ENCODE assay signal across 8 mouse cellular contexts in the genomic region with DNA sequence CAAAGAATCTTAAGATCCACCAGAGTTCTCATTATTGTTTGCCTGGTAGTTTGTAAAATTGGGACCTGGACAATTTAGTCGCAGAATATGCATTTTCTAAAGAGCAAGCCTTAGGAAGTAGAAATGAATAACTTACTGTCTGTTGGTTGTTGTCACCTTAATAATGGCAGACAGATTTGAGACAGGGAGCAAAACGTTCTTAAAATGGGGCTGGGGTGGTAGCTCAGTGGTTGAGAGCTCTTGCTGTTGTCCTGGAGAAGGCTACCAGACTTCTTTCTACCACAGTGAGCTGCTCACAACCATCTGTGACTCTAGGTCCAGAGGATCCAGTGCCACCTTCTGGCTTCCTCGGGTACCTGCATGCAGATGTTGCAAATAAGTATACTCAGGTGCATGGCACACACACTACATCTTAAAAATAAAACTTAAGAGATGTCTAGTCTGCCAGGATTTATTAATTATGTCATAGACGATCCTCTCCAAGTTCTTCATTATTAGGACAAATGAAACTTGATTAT. TPM values are rescaled to one million over a fixed set of nuclear protein-coding genes. Genes with fewer than 3 reads are reported as not detected.
DNase-seq lines count a peak whose midpoint lies in the region; ATAC-seq lines count a peak whose summit lies in the region.

No protein-coding gene starts in this region.

- no peaks in the 10 kb centered on the region for H3K27me3 ChIP-seq in heart, embryonic 12.5 days (replicated peaks)
- no peaks in the 10 kb centered on the region for H3K27me3 ChIP-seq in megakaryocyte, embryonic 14.5 days (replicated peaks)

- H3K36me3 ChIP-seq in heart, embryonic 12.5 days, result peaks cover 30% of the 10 kb centered on the region
- peaks cover 42% of the 10 kb centered on the region for H3K36me3 ChIP-seq in megakaryocyte, embryonic 14.5 days (replicated peaks; ENCODE audit: low read length)

- peak; percentile 19 to 22 for DNase-seq in cerebellum, adult 18-20 months
- DNase-seq in cerebellum, adult 11 months, result no peak
- DNase-seq in cerebellum, adult 9-10 months, result peak; percentile 34
- DNase-seq in kidney, postnatal 14 days, result peak; percentile 23
- peak; percentile 13 to 23 for DNase-seq in spleen, postnatal 36 days (ENCODE audit: low spot score in 2 of 2)
- DNase-seq in frontal cortex, postnatal 36 days (ENCODE audit: low spot score in 2 of 2), result no peak

- ATAC-seq in heart, embryonic 12.5 days (ENCODE audit: insufficient number of reproducible peaks, low FRiP score), result no peak

- H3K4me3 ChIP-seq in heart, embryonic 12.5 days, result peak overlapping the region; percentile 80
- H3K4me3 ChIP-seq in megakaryocyte, embryonic 14.5 days (replicated peaks), result peak overlapping the region; percentile 98

- H3K9ac ChIP-seq in heart, embryonic 12.5 days, result no peak overlapping the region

- H3K4me1 ChIP-seq in heart, embryonic 12.5 days (replicated peaks), result peaks cover 7% of the 10 kb centered on the region; the same call in 1 of the 2 replicates
- peaks cover 32% of the 10 kb centered on the region for H3K4me1 ChIP-seq in megakaryocyte, embryonic 14.5 days

- no peak overlapping the region for H3K27ac ChIP-seq in heart, embryonic 12.5 days (ENCODE audit: poor library complexity, severe bottlenecking)

- no peaks in the 10 kb centered on the region for H3K9me3 ChIP-seq in heart, embryonic 12.5 days (replicated peaks)
- no peaks in the 10 kb centered on the region for H3K9me3 ChIP-seq in megakaryocyte, embryonic 14.5 days

- H3K4me2 ChIP-seq in heart, embryonic 12.5 days, result peak overlapping the region; percentile 88

- 61% methylated on average over 4 of the region's 4 CpGs for WGBS in heart, embryonic 12.5 days

RNA-seq across cellular contexts. Expression of a gene that starts 1.0 kb away (rescaled TPM):
- polyA plus RNA-seq in heart, embryonic 12.5 days (2016; fragmentation: Nextera tagmentation; extraction: Ambion mirVana), result 28.6 and 28.7 TPM in 2 replicates
- 3.1 and 4.4 TPM in 2 replicates for polyA plus RNA-seq in megakaryocyte, embryonic 14.5 days (2012; ENCODE audit: insufficient read depth, low replicate concordance)

Comparison
In these comparisons a context has a peak if more than half of its experiments do, and no peak if none do; other contexts are left out.
1. DNase-seq: peak in cerebellum, adult 18-20 months (2 of 2), cerebellum, adult 9-10 months (single experiment), kidney, postnatal 14 days (single experiment) and spleen, postnatal 36 days (2 of 2); none in cerebellum, adult 11 months (single experiment) and frontal cortex, postnatal 36 days (0 of 2).